Mouse (Mus musculus) erythroblast, embryonic 14.5 days (primary cell): Measurements from ENCODE around the gene Car12. TPM values are rescaled to one million over a fixed set of nuclear protein-coding genes. Genes with fewer than 3 reads are reported as not detected.

Experiments
- H3K27me3 ChIP-seq: 2 replicates; pipeline ENCODE4 v1.6.1; 2012; ENCODE audit warnings: inconsistent platforms; ENCODE audit not compliant: control insufficient read depth
- H3K36me3 ChIP-seq: 2 replicates; pipeline ENCODE4 v1.6.1; 2012; ENCODE audit warnings: mild to moderate bottlenecking, inconsistent platforms; ENCODE audit not compliant: control insufficient read depth
- H3K4me1 ChIP-seq: 2 replicates; pipeline ENCODE4 v1.6.1; 2012; ENCODE audit warnings: inconsistent platforms; ENCODE audit not compliant: control insufficient read depth
- H3K4me3 ChIP-seq: replicated peaks from 2 replicates; pipeline ENCODE3; 2012; ENCODE audit warnings: moderate library complexity, mild to moderate bottlenecking, inconsistent platforms
- H3K9me3 ChIP-seq: 2 replicates; pipeline ENCODE4 v1.6.1; 2012; ENCODE audit warnings: low read length, inconsistent platforms, mixed read lengths; ENCODE audit not compliant: control insufficient read depth
- GATA1 ChIP-seq: IDR thresholded peaks from 2 replicates; pipeline ENCODE4 v1.6.1; 2012; ENCODE audit warnings: low read length, inconsistent platforms, mixed read lengths
- TAL1 ChIP-seq: IDR thresholded peaks from 3 replicates; pipeline ENCODE4 v1.6.1; 2012; ENCODE audit warnings: low read length, inconsistent platforms, mixed read lengths
- polyA plus RNA-seq: library from polyadenylated mRNA; stranded (reverse); fragments of >175 nt; gene quantifications from 2 replicates; pipeline ENCODE4 v1.2.3, GENCODE M21; 2012

The Car12 gene
- polyA plus RNA-seq, 1 experiment: not detected

- TF ChIP-seq GATA1: no peak
- TF ChIP-seq TAL1: no peak
- no peaks in the 10 kb centered on the region for H3K9me3 ChIP-seq
- H3K36me3 ChIP-seq: no peaks in the 10 kb centered on the region
Measured at GRCm38 (mm10) chr9:66705766-66706165, 7.7 kb upstream of the Car12 start.

GRCm38 (mm10) chr9:66708054-66708772 lies 5.3 kb upstream of the Car12 start:
- Histone ChIP-seq H3K9me3 (no peaks in the 10 kb centered on the region), H3K27me3 (peaks cover 13% of the 10 kb centered on the region), H3K36me3 (no peaks in the 10 kb centered on the region), H3K4me1 (peaks cover under 1% of the 10 kb centered on the region; the same call in 1 of the 2 replicates), H3K4me3 (no peak overlapping the region)
- TF ChIP-seq TAL1: no peak
- TF ChIP-seq GATA1: no peak

More at GRCm38 (mm10) chr9:66705766-66706165, 7.7 kb upstream of the Car12 start:
- Histone ChIP-seq H3K4me1 (no peaks in the 10 kb centered on the region), H3K27me3 (peaks cover 2% of the 10 kb centered on the region; the same call in 1 of the 2 replicates), H3K4me3 (no peak overlapping the region)

- no peak for TF ChIP-seq TAL1
- H3K9me3 ChIP-seq: no peaks in the 10 kb centered on the region
- H3K4me1 ChIP-seq: peaks cover 6% of the 10 kb centered on the region
- no peak overlapping the region for H3K4me3 ChIP-seq
- H3K36me3 ChIP-seq: no peaks in the 10 kb centered on the region
- peaks cover 21% of the 10 kb centered on the region for H3K27me3 ChIP-seq
Measured at GRCm38 (mm10) chr9:66708816-66709555, 4.5 kb upstream of the Car12 start.

GRCm38 (mm10) chr9:66710626-66711025 lies 2.9 kb upstream of the Car12 start:
- H3K27me3 ChIP-seq: peaks cover 38% of the 10 kb centered on the region
- H3K4me1 ChIP-seq: peaks cover 7% of the 10 kb centered on the region
- no peaks in the 10 kb centered on the region for H3K36me3 ChIP-seq
- TF ChIP-seq TAL1 (no peak), GATA1 (no peak)
- H3K9me3 ChIP-seq: no peaks in the 10 kb centered on the region
- H3K4me3 ChIP-seq: no peak overlapping the region

- Histone ChIP-seq H3K27me3 (peaks cover 42% of the 10 kb centered on the region), H3K9me3 (no peaks in the 10 kb centered on the region), H3K36me3 (no peaks in the 10 kb centered on the region), H3K4me1 (peaks cover 7% of the 10 kb centered on the region), H3K4me3 (no peak overlapping the region)
- no peak for TF ChIP-seq GATA1
- no peak for TF ChIP-seq TAL1
Measured at GRCm38 (mm10) chr9:66714022-66714515, 583 bp downstream of the Car12 start.

- peaks cover 7% of the 10 kb centered on the region for H3K4me1 ChIP-seq
- no peaks in the 10 kb centered on the region for H3K36me3 ChIP-seq
- no peak overlapping the region for H3K4me3 ChIP-seq
- TF ChIP-seq TAL1 (no peak), GATA1 (no peak)
- H3K27me3 ChIP-seq: peaks cover 40% of the 10 kb centered on the region
- no peaks in the 10 kb centered on the region for H3K9me3 ChIP-seq
Measured at GRCm38 (mm10) chr9:66715361-66715760, 1.9 kb downstream of the Car12 start.

GRCm38 (mm10) chr9:66716533-66716932 lies 3.0 kb downstream of the Car12 start:
- TF ChIP-seq GATA1: no peak
- TF ChIP-seq TAL1: no peak
- H3K4me1 ChIP-seq: peaks cover 7% of the 10 kb centered on the region
- no peak overlapping the region for H3K4me3 ChIP-seq
- H3K36me3 ChIP-seq: no peaks in the 10 kb centered on the region
- H3K9me3 ChIP-seq: no peaks in the 10 kb centered on the region
- peaks cover 40% of the 10 kb centered on the region for H3K27me3 ChIP-seq

GRCm38 (mm10) chr9:66720686-66721450 lies 7.4 kb downstream of the Car12 start:
- no peaks in the 10 kb centered on the region for H3K9me3 ChIP-seq
- TF ChIP-seq GATA1 (no peak), TAL1 (no peak)

GRCm38 (mm10) chr9:66722187-66722868 lies 8.8 kb downstream of the Car12 start:
- Histone ChIP-seq H3K9me3 (no peaks in the 10 kb centered on the region), H3K27me3 (no peaks in the 10 kb centered on the region), H3K4me1 (no peaks in the 10 kb centered on the region), H3K4me3 (no peak overlapping the region), H3K36me3 (no peaks in the 10 kb centered on the region)
- TF ChIP-seq GATA1 (no peak), TAL1 (no peak)

More at GRCm38 (mm10) chr9:66720686-66721450, 7.4 kb downstream of the Car12 start:
- Histone ChIP-seq H3K36me3 (no peaks in the 10 kb centered on the region), H3K4me3 (no peak overlapping the region), H3K27me3 (peaks cover 3% of the 10 kb centered on the region), H3K4me1 (no peaks in the 10 kb centered on the region)
